Mouse (Mus musculus) 416B (cell line): ENCODE data around the gene Slit3.

Experiments
- DNase-seq: peaks from one replicate; pipeline ENCODE4 v3.0.0; 2011; ENCODE audit warnings: low read depth

The Slit3 gene

GRCm38 (mm10) chr11:35350968-35351367, 229.9 kb downstream of the Slit3 start:
- DNase-seq = no peak

- no peak for DNase-seq
Measured at GRCm38 (mm10) chr11:35351376-35351775, 230.4 kb downstream of the Slit3 start.

- DNase-seq = no peak
Measured at GRCm38 (mm10) chr11:35355811-35356210, 234.8 kb downstream of the Slit3 start.

- DNase-seq = no peak
Measured at GRCm38 (mm10) chr11:35361071-35361470, 240.0 kb downstream of the Slit3 start.

GRCm38 (mm10) chr11:35362975-35363374, 242.0 kb downstream of the Slit3 start:
- no peak for DNase-seq

GRCm38 (mm10) chr11:35364469-35364868, 243.4 kb downstream of the Slit3 start:
- no peak for DNase-seq

GRCm38 (mm10) chr11:35365510-35365931, 244.5 kb downstream of the Slit3 start:
- no peak for DNase-seq

GRCm38 (mm10) chr11:35366611-35367010, 245.6 kb downstream of the Slit3 start:
- DNase-seq = no peak

- DNase-seq = peak; percentile 68
Measured at GRCm38 (mm10) chr11:35367248-35367647, 246.2 kb downstream of the Slit3 start.

- no peak for DNase-seq
Measured at GRCm38 (mm10) chr11:35369964-35370363, 248.9 kb downstream of the Slit3 start.

GRCm38 (mm10) chr11:35370705-35371104, 249.7 kb downstream of the Slit3 start:
- DNase-seq = no peak

- DNase-seq = no peak
Measured at GRCm38 (mm10) chr11:35372410-35372809, 251.4 kb downstream of the Slit3 start.

- DNase-seq = no peak
Measured at GRCm38 (mm10) chr11:35375072-35375471, 254.0 kb downstream of the Slit3 start.

- DNase-seq = no peak
Measured at GRCm38 (mm10) chr11:35378802-35379201, 257.8 kb downstream of the Slit3 start.

- DNase-seq = no peak
Measured at GRCm38 (mm10) chr11:35379407-35379806, 258.4 kb downstream of the Slit3 start.

GRCm38 (mm10) chr11:35380766-35381165, 259.7 kb downstream of the Slit3 start:
- no peak for DNase-seq

- no peak for DNase-seq
Measured at GRCm38 (mm10) chr11:35385444-35385843, 264.4 kb downstream of the Slit3 start.

- DNase-seq = no peak
Measured at GRCm38 (mm10) chr11:35387826-35388225, 266.8 kb downstream of the Slit3 start.

- no peak for DNase-seq
Measured at GRCm38 (mm10) chr11:35388471-35388870, 267.4 kb downstream of the Slit3 start.

GRCm38 (mm10) chr11:35389341-35389740, 268.3 kb downstream of the Slit3 start:
- DNase-seq = no peak

- DNase-seq = no peak
Measured at GRCm38 (mm10) chr11:35389780-35390435, 268.9 kb downstream of the Slit3 start.

GRCm38 (mm10) chr11:35393815-35394214, 272.8 kb downstream of the Slit3 start:
- DNase-seq = no peak

GRCm38 (mm10) chr11:35395376-35395775, 274.4 kb downstream of the Slit3 start:
- no peak for DNase-seq

GRCm38 (mm10) chr11:35398353-35398752, 277.3 kb downstream of the Slit3 start:
- DNase-seq = no peak
